Mouse (Mus musculus) forebrain, embryonic 11.5 days (tissue): ENCODE data around the gene Slc37a3. TPM values are rescaled to one million over a fixed set of nuclear protein-coding genes. Genes with fewer than 3 reads are reported as not detected.

Experiments
- ATAC-seq: fragments of 200-750 bp; cut with Nextera tagmentation; replicated peaks from 2 replicates; pipeline ENCODE4 v1.8.0; 2017; ENCODE audit warnings: moderate TSS enrichment; ENCODE audit not compliant: low FRiP score
- DNase-seq: peaks from one replicate; pipeline ENCODE4 v3.0.0-alpha.2; 2017; ENCODE audit warnings: low spot score
- H3K27ac ChIP-seq: fragments of 300-500 bp; sonication (generic); 2 replicates; pipeline ENCODE4 v1.5.1; 2014; ENCODE audit warnings: low read depth, low read length
- H3K27me3 ChIP-seq: fragments of 300-500 bp; sonication (generic); 2 replicates; pipeline ENCODE4 v1.6.1; 2014; ENCODE audit warnings: mild to moderate bottlenecking, low read length, mixed read lengths; ENCODE audit not compliant: control insufficient read depth, insufficient read depth
- H3K36me3 ChIP-seq: fragments of 300-500 bp; sonication (generic); 2 replicates; pipeline ENCODE4 v1.6.1; 2014; ENCODE audit warnings: mild to moderate bottlenecking, low read length, moderate library complexity, mixed read lengths; ENCODE audit not compliant: control insufficient read depth, insufficient read depth
- H3K4me1 ChIP-seq: fragments of 300-500 bp; sonication (generic); replicated peaks from 2 replicates; pipeline ENCODE4 v1.6.1; 2014; ENCODE audit warnings: low read length, mixed read lengths; ENCODE audit not compliant: control insufficient read depth, insufficient read depth
- H3K4me2 ChIP-seq: fragments of 300-500 bp; sonication (generic); 2 replicates; pipeline ENCODE4 v1.6.1; 2014; ENCODE audit warnings: low read depth, mild to moderate bottlenecking, low read length, moderate library complexity, mixed read lengths; ENCODE audit not compliant: severe bottlenecking
- H3K4me3 ChIP-seq: fragments of 300-500 bp; sonication (generic); 2 replicates; pipeline ENCODE4 v1.5.1; 2014; ENCODE audit warnings: low read depth, low read length
- H3K9ac ChIP-seq: fragments of 300-500 bp; sonication (generic); 2 replicates; pipeline ENCODE4 v1.6.1; 2014; ENCODE audit warnings: low read length
- H3K9me3 ChIP-seq: fragments of 300-500 bp; sonication (generic); 2 replicates; pipeline ENCODE4 v1.6.1; 2016; ENCODE audit warnings: low read length, mixed read lengths; ENCODE audit not compliant: control insufficient read depth
- WGBS: fragments of 180-500 bp; shearing (Covaris S2); extraction: QIAGEN DNeasy Blood & Tissue Kit; methylation state at CpG from one replicate; pipeline ENCODE4 v1.1.7; 2014; 5-methylcytosine and 5-hydroxymethylcytosine counted together
- polyA plus RNA-seq: library from polyadenylated mRNA; unstranded; fragments of >200 nt; fragmentation: Nextera tagmentation; extraction: Ambion mirVana; gene quantifications from 2 replicates; pipeline ENCODE4 v1.2.1, GENCODE M21; 2014

Gene Slc37a3
- polyA plus RNA-seq, 1 experiment from 2014 or later, result 36.7 TPM

DNA sequence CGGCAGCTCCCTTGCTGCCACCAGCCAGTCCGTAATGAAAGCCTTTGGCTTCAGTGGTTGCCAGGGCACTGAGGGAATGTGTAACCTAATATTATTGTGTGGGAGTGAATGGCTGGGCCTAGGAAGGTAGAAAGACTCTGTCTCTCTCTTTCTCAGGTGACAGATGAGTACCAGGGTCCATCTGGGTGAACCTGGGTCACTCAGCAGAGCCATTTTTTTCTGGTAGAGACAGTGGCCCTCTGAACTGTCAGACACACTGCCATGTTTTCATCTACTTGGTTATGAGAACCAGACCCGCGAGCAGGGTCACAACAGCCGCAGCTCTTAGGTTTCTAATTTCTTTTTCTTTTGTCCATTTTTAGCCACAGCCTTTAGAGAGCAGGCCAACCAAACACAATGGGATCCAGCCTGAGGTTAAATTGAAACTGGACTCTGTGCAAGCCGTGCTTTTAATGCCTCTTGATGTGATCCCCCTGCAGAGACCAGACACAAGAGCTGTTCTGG, 73.1 kb downstream of the Slc37a3 start:
- Histone ChIP-seq H3K27ac (peak overlapping the region; percentile 46; the same call in 1 of the 2 replicates), H3K27me3 (no peaks in the 10 kb centered on the region)
- ATAC-seq, result peak; percentile 30; the same call in 1 of the 2 replicates

DNA sequence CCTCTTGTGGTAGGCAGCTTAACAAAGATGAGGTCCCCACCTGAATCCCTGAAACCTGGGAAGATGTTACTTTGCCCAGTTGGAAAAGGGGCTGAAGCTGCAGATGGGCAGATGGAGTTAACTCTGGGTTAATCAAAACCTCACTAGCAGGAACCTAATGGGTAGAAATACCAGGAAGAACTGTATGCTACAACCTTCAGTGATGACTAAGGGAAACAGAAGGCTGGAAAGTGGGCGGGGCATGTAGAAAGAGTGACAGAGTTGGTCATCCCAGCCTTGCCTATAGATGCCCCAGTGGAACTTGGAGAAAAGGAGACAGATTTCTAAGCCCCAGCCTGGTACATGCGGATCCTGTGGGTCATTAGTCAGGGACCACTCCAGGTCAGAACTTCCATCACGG, 76.0 kb downstream of the Slc37a3 start:
- no peak overlapping the region for H3K27ac ChIP-seq
- H3K4me2 ChIP-seq, result no peak overlapping the region
- no peak for ATAC-seq
- H3K4me1 ChIP-seq, result peaks cover 7% of the 10 kb centered on the region; the same call in 1 of the 2 replicates
- no peak for DNase-seq
- H3K36me3 ChIP-seq, result no peaks in the 10 kb centered on the region
- H3K9ac ChIP-seq, result no peak overlapping the region
- H3K9me3 ChIP-seq, result no peaks in the 10 kb centered on the region
- 76% methylated on average over 3 of the region's 3 CpGs for WGBS
- H3K4me3 ChIP-seq, result no peak overlapping the region
- H3K27me3 ChIP-seq, result no peaks in the 10 kb centered on the region

More for the DNA sequence above, 73.1 kb downstream of the Slc37a3 start:
- Histone ChIP-seq H3K9me3 (no peaks in the 10 kb centered on the region), H3K4me2 (no peak overlapping the region), H3K9ac (peak overlapping the region; percentile 35; the same call in 1 of the 2 replicates), H3K4me1 (peaks cover 7% of the 10 kb centered on the region; the same call in 1 of the 2 replicates), H3K4me3 (no peak overlapping the region), H3K36me3 (no peaks in the 10 kb centered on the region)
- WGBS, result 4% methylated on average over 6 of the region's 6 CpGs
- DNase-seq, result peak; percentile 51

- no peaks in the 10 kb centered on the region for H3K4me1 ChIP-seq
- WGBS, result 92% methylated on average over 6 of the region's 6 CpGs
- no peak overlapping the region for H3K4me2 ChIP-seq
- H3K36me3 ChIP-seq, result no peaks in the 10 kb centered on the region
- DNase-seq, result no peak
- no peak overlapping the region for H3K9ac ChIP-seq
- no peak overlapping the region for H3K27ac ChIP-seq
- H3K4me3 ChIP-seq, result no peak overlapping the region
- no peak for ATAC-seq
- no peaks in the 10 kb centered on the region for H3K27me3 ChIP-seq
- H3K9me3 ChIP-seq, result no peaks in the 10 kb centered on the region
Observed at GRCm38 (mm10) chr6:39297079-39297478, 80.4 kb downstream of the Slc37a3 start.

GRCm38 (mm10) chr6:39296474-39296873, 81.0 kb downstream of the Slc37a3 start:
- WGBS, result 84% methylated on average over 4 of the region's 4 CpGs
- H3K4me1 ChIP-seq, result no peaks in the 10 kb centered on the region
- H3K4me3 ChIP-seq, result no peak overlapping the region
- no peak for DNase-seq
- H3K9ac ChIP-seq, result no peak overlapping the region
- H3K36me3 ChIP-seq, result no peaks in the 10 kb centered on the region
- H3K4me2 ChIP-seq, result no peak overlapping the region
- no peaks in the 10 kb centered on the region for H3K27me3 ChIP-seq
- no peak overlapping the region for H3K27ac ChIP-seq
- no peaks in the 10 kb centered on the region for H3K9me3 ChIP-seq
- ATAC-seq, result no peak

DNA sequence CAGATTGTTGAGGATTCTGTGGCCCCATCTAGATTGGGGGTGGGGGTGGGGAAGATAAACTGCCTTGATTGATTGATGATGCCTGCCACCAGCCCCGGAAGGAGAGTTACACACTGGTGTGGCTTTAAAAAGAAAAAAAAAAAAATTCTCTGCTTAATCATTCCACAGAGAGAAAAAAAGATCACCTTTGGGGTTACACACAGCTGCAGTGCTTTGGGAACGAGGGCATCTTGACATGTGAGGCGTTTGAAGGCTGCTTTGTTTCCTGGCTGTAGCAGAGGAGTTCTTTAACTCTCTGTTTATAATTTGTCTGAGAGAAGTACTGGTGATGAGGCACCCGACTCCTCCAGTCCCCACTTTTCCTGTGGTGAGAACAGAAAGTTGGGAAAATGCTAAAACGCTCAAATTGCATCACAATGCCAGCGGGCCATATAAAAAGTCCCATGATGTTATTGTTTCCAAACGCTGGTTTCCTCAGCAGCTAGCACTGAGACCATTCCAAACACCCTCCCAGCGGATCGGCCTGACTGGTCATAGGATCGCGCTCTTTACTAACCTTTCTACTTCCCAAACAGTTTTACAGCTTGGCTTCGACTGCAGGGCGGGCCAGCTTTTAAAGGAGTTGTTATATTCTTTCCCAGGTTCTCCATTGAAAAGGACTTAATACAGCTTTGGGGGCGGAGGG, 81.6 kb downstream of the Slc37a3 start:
- H3K9ac ChIP-seq, result no peak overlapping the region

GRCm38 (mm10) chr6:39289721-39290120, 87.8 kb downstream of the Slc37a3 start:
- no peak for ATAC-seq

More for the DNA sequence above, 81.6 kb downstream of the Slc37a3 start:
- H3K27me3 ChIP-seq, result no peaks in the 10 kb centered on the region
- 50% methylated on average over 14 of the region's 14 CpGs for WGBS
- H3K4me1 ChIP-seq, result no peaks in the 10 kb centered on the region
- DNase-seq (no peak), ATAC-seq (no peak)
- no peak overlapping the region for H3K27ac ChIP-seq
- H3K36me3 ChIP-seq, result no peaks in the 10 kb centered on the region
- H3K9me3 ChIP-seq, result no peaks in the 10 kb centered on the region
- H3K4me2 ChIP-seq, result no peak overlapping the region
- H3K4me3 ChIP-seq, result no peak overlapping the region

GRCm38 (mm10) chr6:39287782-39288181, 89.7 kb downstream of the Slc37a3 start:
- Histone ChIP-seq H3K9ac (no peak overlapping the region), H3K4me2 (no peak overlapping the region), H3K36me3 (no peaks in the 10 kb centered on the region), H3K27ac (no peak overlapping the region), H3K4me3 (no peak overlapping the region), H3K4me1 (peaks cover 2% of the 10 kb centered on the region; the same call in 1 of the 2 replicates), H3K9me3 (no peaks in the 10 kb centered on the region), H3K27me3 (no peaks in the 10 kb centered on the region)
- DNase-seq (no peak), ATAC-seq (no peak)
- WGBS, result 89% methylated on average over 3 of the region's 3 CpGs

More at GRCm38 (mm10) chr6:39289721-39290120, 87.8 kb downstream of the Slc37a3 start:
- no peak overlapping the region for H3K4me3 ChIP-seq
- H3K9ac ChIP-seq, result no peak overlapping the region
- no peak for DNase-seq
- no peak overlapping the region for H3K27ac ChIP-seq
- H3K9me3 ChIP-seq, result no peaks in the 10 kb centered on the region
- no peak overlapping the region for H3K4me2 ChIP-seq
- H3K4me1 ChIP-seq, result peaks cover 2% of the 10 kb centered on the region; the same call in 1 of the 2 replicates
- no peaks in the 10 kb centered on the region for H3K27me3 ChIP-seq
- WGBS, result 86% methylated on average over 7 of the region's 7 CpGs
- H3K36me3 ChIP-seq, result no peaks in the 10 kb centered on the region

GRCm38 (mm10) chr6:39286732-39287083, 90.8 kb downstream of the Slc37a3 start:
- Histone ChIP-seq H3K36me3 (no peaks in the 10 kb centered on the region), H3K4me1 (peaks cover 2% of the 10 kb centered on the region; the same call in 1 of the 2 replicates), H3K27ac (no peak overlapping the region), H3K27me3 (no peaks in the 10 kb centered on the region), H3K4me3 (no peak overlapping the region), H3K9me3 (no peaks in the 10 kb centered on the region), H3K9ac (no peak overlapping the region), H3K4me2 (no peak overlapping the region)
- ATAC-seq (no peak), DNase-seq (no peak)
- 25% methylated on average over 5 of the region's 5 CpGs for WGBS
